Mouse (Mus musculus) lung, embryonic 14.5 days (tissue): ENCODE measurements at regions not wholly inside any gene's neighbourhood (a gene's known extent, or its start where the extent isn't known, plus 50 kb on each side); places are given as distances from the start of the nearest gene placed in this dataset.

ENCODE experiments used
- ATAC-seq: fragments of 200-750 bp; cut with Nextera tagmentation; 2 replicates; pipeline ENCODE4 v1.8.0; 2017; ENCODE audit warnings: mild to moderate bottlenecking, moderate TSS enrichment, moderate library complexity; ENCODE audit not compliant: insufficient read depth
- DNase-seq: peaks from one replicate; pipeline ENCODE4 v3.0.0-alpha.2; 2015
- H3K27ac ChIP-seq: fragments of 300-500 bp; sonication (generic); 2 replicates; pipeline ENCODE4 v1.5.1; 2014; ENCODE audit warnings: low read depth, mild to moderate bottlenecking, moderate library complexity
- H3K27me3 ChIP-seq: fragments of 300-500 bp; sonication (generic); 2 replicates; pipeline ENCODE4 v1.6.1; 2014; ENCODE audit warnings: low read length, control low read depth; ENCODE audit not compliant: insufficient read depth
- H3K36me3 ChIP-seq: fragments of 300-500 bp; sonication (generic); 2 replicates; pipeline ENCODE4 v1.6.1; 2014; ENCODE audit warnings: control low read depth; ENCODE audit not compliant: insufficient read depth
- H3K4me1 ChIP-seq: fragments of 300-500 bp; sonication (generic); 2 replicates; pipeline ENCODE4 v1.6.1; 2014; ENCODE audit warnings: antibody characterized with exemption, control low read depth; ENCODE audit not compliant: insufficient read depth
- H3K4me2 ChIP-seq: fragments of 300-500 bp; sonication (generic); 2 replicates; pipeline ENCODE4 v1.6.1; 2014; ENCODE audit warnings: mild to moderate bottlenecking
- H3K4me3 ChIP-seq: fragments of 300-500 bp; sonication (generic); 2 replicates; pipeline ENCODE4 v1.5.1; 2014; ENCODE audit warnings: low read depth, low read length
- H3K9ac ChIP-seq: fragments of 300-500 bp; sonication (generic); 2 replicates; pipeline ENCODE4 v1.6.1; 2014
- H3K9me3 ChIP-seq: fragments of 300-500 bp; sonication (generic); 2 replicates; pipeline ENCODE4 v1.6.1; 2016; ENCODE audit warnings: low read depth, low read length, control low read depth
- CTCF ChIP-seq: IDR thresholded peaks from 2 replicates; pipeline ENCODE4 v1.5.1; 2016; ENCODE audit warnings: antibody characterized with exemption, low read depth
- WGBS: fragments of 180-500 bp; shearing (Covaris S2); extraction: QIAGEN DNeasy Blood & Tissue Kit; methylation state at CpG from one replicate; pipeline ENCODE4 v1.1.7; 2014; 5-methylcytosine and 5-hydroxymethylcytosine counted together

DNA sequence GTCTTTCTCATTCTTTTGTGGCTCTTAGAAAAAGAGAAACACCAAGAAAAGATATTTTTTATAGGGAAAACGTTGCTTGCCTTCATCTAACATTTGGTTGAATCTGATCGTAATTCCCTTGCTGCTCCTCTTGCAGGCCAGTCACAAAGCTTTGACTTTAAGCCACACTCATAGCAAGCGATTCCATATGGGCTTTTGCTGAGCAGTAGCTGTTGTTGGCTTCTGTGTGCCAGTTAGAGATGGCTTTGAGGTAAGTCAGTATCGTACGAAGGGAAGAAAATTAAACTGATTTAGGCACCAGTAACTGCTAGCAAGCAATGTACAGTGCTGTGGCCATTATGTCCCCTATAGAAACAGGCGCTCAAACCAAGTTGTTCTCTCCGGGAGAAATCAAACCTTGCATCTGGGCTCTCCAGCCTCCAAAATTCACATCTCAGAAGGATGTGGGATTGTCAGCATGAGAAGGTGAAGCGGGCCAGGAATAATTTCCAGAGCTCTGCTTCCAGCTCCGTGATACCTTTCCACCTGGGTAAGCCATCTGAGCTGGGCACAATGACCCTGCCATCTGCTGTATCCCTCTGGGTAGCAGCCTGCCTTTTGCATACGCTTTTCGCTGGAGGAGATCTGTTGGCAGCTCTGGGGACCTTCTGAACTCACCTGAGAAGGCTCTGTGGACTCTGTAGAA is 227.8 kb downstream of the 9330182O14Rik start:
- H3K27ac ChIP-seq = no peak overlapping the region
- peaks cover 3% of the 10 kb centered on the region; the same call in 1 of the 2 replicates for H3K4me1 ChIP-seq
- no peak for TF ChIP-seq CTCF
- no peak overlapping the region for H3K4me3 ChIP-seq
- 86% methylated on average over 11 of the region's 11 CpGs for WGBS
- DNase-seq (no peak), ATAC-seq (no peak)
- no peak overlapping the region for H3K9ac ChIP-seq
- H3K27me3 ChIP-seq = no peaks in the 10 kb centered on the region
- H3K4me2 ChIP-seq = no peak overlapping the region
- H3K36me3 ChIP-seq = no peaks in the 10 kb centered on the region
- no peaks in the 10 kb centered on the region for H3K9me3 ChIP-seq

DNA sequence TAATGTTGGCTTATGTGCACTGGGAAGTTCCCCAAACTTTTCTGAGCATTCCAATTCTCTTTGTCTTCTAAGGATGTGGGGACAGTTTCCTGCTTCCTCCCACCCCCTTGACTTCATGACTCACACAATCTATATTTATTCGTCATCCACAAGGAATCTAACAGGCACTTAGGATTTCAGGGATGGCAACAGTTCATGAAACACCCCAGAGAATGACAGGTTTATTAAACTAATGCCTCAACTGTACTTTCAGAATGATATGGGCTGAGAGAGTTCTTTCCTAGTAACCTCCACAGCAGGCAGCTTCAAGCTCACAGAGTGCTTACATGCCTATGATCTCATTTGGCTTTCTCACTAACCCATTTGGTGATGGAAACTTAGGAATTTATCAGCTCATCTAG is 230.1 kb downstream of the 9330182O14Rik start:
- WGBS = 13% methylated on average over 1 of the region's 1 CpGs
- Histone ChIP-seq H3K9me3 (no peaks in the 10 kb centered on the region), H3K27me3 (no peaks in the 10 kb centered on the region), H3K9ac (no peak overlapping the region), H3K4me3 (no peak overlapping the region), H3K27ac (peak overlapping the region; percentile 79), H3K4me1 (peaks cover 6% of the 10 kb centered on the region; the same call in 1 of the 2 replicates), H3K4me2 (no peak overlapping the region), H3K36me3 (no peaks in the 10 kb centered on the region)
- peak; percentile 80 for DNase-seq
- ATAC-seq = peak; percentile 93
- TF ChIP-seq CTCF = no peak

DNA sequence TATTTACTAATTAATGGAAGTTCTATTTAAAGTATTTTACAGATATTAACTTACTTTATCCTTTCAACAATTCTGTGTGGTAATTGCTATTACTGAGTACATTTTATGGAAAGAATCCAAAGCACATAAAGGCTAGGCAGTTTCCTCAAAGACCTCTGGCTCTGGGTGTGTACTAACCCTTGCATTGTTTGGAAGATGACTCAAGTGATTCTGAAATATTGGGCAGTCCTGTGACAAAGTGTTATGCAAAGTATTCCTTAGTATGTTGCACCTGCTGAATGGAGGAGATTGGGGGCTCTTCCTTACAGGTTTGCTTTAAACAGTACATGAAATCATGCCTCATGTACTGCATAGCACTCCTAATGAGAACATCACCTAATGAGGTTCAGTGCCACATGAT is 231.4 kb downstream of the 9330182O14Rik start:
- no peaks in the 10 kb centered on the region for H3K27me3 ChIP-seq

DNA sequence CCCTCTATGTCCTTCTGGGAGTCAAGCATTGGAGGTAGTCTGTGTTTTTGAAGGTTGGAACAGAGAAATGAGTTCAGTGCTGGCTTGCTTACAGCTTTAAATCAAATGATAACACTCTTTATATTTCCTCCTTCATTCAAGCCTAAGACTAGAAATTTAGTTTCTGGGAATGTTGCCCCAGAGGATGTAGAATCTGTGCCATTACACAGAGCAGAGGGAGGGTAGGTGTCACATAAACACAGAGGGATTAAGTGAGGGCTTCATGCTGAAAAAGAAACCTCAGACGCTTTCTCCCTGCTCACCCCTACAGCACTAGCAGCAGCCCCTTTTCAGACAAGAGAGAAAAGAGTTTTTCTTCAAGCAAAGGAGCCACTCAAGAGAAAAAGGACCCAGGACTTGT is 232.9 kb downstream of the 9330182O14Rik start:
- Histone ChIP-seq H3K9me3 (no peaks in the 10 kb centered on the region), H3K36me3 (no peaks in the 10 kb centered on the region), H3K4me2 (no peak overlapping the region), H3K4me1 (peaks cover 6% of the 10 kb centered on the region; the same call in 1 of the 2 replicates), H3K27me3 (no peaks in the 10 kb centered on the region), H3K9ac (no peak overlapping the region), H3K4me3 (no peak overlapping the region), H3K27ac (peak overlapping the region; percentile 6; the same call in 1 of the 2 replicates)
- TF ChIP-seq CTCF = no peak
- DNase-seq = peak; percentile 53
- ATAC-seq = no peak
- 26% methylated on average over 1 of the region's 1 CpGs for WGBS

More for the DNA sequence above, 231.4 kb downstream of the 9330182O14Rik start:
- Histone ChIP-seq H3K4me3 (no peak overlapping the region), H3K27ac (no peak overlapping the region), H3K9ac (no peak overlapping the region), H3K4me1 (peaks cover 6% of the 10 kb centered on the region; the same call in 1 of the 2 replicates), H3K36me3 (no peaks in the 10 kb centered on the region), H3K4me2 (no peak overlapping the region), H3K9me3 (no peaks in the 10 kb centered on the region)
- no peak for TF ChIP-seq CTCF
- DNase-seq (no peak), ATAC-seq (no peak)

DNA sequence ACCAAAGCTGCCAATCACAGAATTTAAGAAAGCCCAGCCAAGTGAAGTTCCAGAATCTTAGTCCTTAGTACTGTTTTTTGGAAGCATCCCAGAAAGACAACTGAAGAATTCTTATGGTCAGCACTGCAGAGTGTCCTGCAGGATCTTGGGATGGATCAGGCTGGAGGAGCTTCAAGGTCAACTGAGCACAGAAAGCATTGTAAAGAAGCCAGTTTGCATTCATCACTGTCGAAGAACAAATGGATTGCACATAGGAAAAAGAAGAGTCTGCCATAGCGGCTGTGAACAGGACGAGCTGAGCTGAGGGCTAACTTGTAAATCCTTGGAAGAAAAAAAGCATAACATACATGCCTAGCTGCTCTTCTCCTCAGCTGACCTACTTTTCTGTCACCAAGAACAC is 234.6 kb downstream of the 9330182O14Rik start:
- Histone ChIP-seq H3K9ac (no peak overlapping the region), H3K4me2 (no peak overlapping the region), H3K27me3 (no peaks in the 10 kb centered on the region), H3K36me3 (no peaks in the 10 kb centered on the region), H3K4me3 (no peak overlapping the region), H3K4me1 (peaks cover 3% of the 10 kb centered on the region; the same call in 1 of the 2 replicates), H3K9me3 (no peaks in the 10 kb centered on the region), H3K27ac (no peak overlapping the region)
- ATAC-seq (no peak), DNase-seq (peak; percentile 60)
- no peak for TF ChIP-seq CTCF
- 58% methylated on average over 3 of the region's 3 CpGs for WGBS

DNA sequence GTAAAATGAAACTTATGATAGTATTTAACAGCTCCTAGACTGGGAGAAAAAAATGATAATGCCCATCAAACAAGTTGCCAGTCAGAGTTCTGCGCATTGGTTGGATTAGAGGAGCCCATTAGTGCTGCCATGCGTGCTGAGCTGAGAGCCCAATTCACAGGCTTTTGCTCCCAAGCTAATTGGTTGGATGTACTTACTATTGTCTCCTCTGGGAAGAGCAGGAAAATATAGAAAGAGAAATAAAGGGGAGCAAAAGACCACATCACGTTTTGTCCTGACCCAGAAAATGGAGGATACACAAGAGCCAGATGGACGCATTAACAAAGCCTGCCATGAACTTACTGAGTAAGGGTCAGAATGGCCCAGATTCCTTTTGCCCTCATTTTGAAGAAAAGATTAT is 237.3 kb downstream of the 9330182O14Rik start:
- ATAC-seq (no peak), DNase-seq (no peak)
- Histone ChIP-seq H3K9ac (no peak overlapping the region), H3K4me3 (no peak overlapping the region), H3K9me3 (no peaks in the 10 kb centered on the region), H3K36me3 (no peaks in the 10 kb centered on the region), H3K4me1 (0 out of 2 replicates have a peak, but pooled peaks cover 3% of the 10 kb centered on the region), H3K4me2 (no peak overlapping the region), H3K27me3 (no peaks in the 10 kb centered on the region), H3K27ac (no peak overlapping the region)
- 81% methylated on average over 4 of the region's 4 CpGs for WGBS
- TF ChIP-seq CTCF = no peak

DNA sequence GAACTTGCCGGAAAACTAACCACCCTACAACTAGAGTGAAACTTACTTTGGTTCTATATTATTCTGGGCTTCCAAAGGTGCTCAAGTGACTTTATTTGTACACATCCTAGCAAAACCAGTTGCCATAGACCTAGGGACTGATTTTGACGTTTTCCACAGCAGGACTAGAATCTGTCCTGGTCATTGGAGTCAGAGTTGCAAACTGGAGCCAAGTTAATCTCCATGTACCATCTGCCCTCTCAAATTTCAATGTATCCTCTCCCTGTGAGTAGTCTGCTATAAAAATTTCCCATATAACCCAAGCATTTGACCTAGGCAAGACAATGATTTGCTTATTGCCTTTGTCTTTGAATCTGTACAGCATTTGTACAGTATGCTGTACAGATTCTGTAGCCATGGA is 252.4 kb downstream of the 9330182O14Rik start:
- ATAC-seq (no peak), DNase-seq (no peak)
- no peak overlapping the region for H3K4me2 ChIP-seq
- no peak overlapping the region for H3K9ac ChIP-seq
- no peak for TF ChIP-seq CTCF
- no peaks in the 10 kb centered on the region for H3K36me3 ChIP-seq
- no peaks in the 10 kb centered on the region for H3K9me3 ChIP-seq
- H3K27me3 ChIP-seq = no peaks in the 10 kb centered on the region
- H3K4me3 ChIP-seq = no peak overlapping the region
- no peaks in the 10 kb centered on the region for H3K4me1 ChIP-seq
- no peak overlapping the region for H3K27ac ChIP-seq
- WGBS = 83% methylated on average over 2 of the region's 2 CpGs
